Mouse (Mus musculus) adipocyte (in vitro differentiated cells): ENCODE results near the gene Nlrc5.
"Not testable (repeated sequence)": the region's sequence is repeated elsewhere in the genome, so short reads cannot be mapped to it uniquely, and the experiment has no call there.

Source experiments
- DNase-seq: peaks from one replicate; pipeline ENCODE4 v3.0.0-alpha.2; 2016; ENCODE audit warnings: low spot score

Nlrc5 gene

DNA sequence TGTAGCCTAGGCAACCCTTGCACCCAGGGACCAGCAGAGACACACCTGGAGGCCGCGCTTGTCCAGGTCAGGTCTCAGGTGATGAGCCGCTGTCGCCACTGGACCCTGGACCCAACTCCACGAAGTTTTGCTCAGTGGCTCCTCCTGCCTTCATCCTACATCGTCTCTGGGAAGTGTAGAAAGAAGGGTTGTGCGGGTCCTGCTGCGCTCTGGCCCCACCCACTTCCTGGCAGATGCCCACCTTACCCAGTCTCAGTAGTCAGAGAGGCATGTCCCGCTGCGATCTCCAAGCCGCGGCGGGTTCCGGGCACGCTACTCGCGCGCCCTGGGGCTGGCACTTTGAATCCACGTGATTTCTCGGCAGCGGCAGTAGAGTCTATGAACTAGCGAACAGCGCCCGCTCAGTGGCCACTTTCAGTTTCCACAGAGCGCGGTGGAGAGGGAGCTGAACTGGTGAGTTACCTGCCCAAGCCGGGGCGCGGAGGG is at the start of gene Nlrc5:
TSS of gene Nlrc5 (plus strand) at position 376 of the 486 bp plus-strand sequence.
- DNase-seq: peak; percentile 64

GRCm38 (mm10) chr8:94385506-94386213 is 48.5 kb upstream of the Nlrc5 start:
- DNase-seq: no peak

DNA sequence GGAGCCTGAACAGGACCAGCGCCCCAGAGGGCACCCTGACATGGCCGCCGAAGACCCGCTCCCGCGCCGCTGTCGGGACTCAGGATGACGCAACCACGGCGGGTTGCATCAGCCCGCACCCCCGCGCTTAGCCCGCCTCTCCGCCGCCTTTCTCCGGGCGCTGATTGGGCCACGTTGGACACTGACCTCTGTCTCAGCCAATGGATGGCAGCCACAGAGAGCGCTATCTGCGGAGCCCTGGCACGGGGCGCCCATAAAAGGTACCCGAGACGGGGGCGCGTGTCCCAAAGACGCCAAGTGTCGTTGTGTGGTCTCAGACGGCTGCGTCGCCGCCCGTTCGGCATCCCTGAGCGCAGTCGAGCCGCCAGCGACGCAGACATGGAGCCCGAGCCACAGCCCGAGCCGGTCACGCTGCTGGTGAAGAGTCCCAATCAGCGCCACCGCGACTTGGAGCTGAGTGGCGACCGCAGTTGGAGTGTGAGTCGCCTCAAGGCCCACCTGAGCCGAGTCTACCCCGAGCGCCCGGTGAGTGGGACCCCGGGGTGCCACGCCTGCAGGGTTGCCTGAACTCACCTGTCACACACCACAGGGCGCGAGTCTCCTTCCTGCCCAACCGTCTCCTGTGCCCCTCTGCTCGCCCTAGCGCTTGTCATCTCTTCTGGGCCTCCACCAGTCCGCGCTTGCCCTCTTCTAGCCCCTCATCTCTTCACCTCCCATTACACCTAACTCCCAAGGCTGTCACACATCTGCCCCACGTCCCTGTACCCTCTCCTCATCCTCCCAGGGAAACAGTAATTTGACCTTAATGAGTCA is 47.7 kb upstream of the Nlrc5 start, which contains the start of gene Herpud1:
TSS of gene Herpud1 (plus strand) at position 225 of the 813 bp plus-strand sequence.
- DNase-seq: peak; percentile 94

DNA sequence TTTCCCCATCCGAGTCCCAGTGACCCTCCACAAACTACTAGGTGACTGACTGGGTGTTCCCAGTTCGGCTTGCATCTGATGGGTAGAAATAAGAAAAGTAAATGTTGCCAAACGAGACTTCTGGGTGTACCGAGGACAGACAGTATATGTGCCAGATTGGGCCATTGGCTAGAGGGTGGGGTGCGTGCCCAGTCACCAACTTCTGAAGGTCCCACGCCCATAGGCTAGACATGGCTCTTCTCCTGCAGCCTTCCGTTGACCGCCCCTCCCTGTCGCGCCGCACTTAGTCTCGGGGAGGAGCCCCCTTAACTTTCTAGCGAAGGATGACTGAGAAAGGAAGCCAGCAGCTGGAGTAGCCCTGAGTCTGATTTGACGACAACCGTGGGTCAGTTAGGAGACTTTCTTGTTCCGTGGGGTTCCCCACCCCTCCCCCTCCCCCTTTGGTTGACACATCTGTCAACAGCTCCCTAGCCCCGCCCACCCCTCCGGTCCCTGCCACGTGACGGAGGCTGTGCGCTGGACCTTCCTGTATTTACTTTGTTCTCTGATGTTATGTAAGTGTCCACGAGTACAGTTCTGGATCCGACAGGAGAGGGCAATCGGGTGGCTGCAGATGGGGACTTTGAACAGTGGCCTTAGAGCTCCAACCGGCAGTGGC is 47.0 kb upstream of the Nlrc5 start:
- DNase-seq: peak; percentile 92

GRCm38 (mm10) chr8:94387785-94388184 is 46.4 kb upstream of the Nlrc5 start:
- peak; percentile 25 for DNase-seq

GRCm38 (mm10) chr8:94389531-94389930 is 44.6 kb upstream of the Nlrc5 start:
- DNase-seq: no peak

GRCm38 (mm10) chr8:94390429-94390828 is 43.7 kb upstream of the Nlrc5 start:
- DNase-seq: no peak

DNA sequence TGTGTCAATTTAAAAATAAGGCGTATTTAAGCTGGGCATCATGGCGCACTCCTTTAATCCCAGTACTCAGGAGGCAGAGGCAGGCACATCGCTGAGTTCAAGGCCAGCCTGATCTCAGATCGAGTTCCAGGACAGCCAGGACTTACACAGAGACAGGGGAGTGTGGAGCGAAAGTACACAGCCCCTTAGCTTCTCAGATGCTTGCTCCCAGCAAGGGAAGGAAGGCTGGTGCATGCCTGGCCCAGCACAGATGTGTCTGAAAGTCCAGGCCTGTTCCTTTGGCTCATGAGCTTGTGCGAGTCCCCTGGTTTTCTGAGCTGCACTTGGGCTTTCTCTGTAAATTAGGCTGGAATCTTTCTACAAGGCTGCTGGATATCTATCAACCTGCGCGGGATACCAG is 43.2 kb upstream of the Nlrc5 start:
- no peak for DNase-seq

GRCm38 (mm10) chr8:94392147-94392546 is 42.0 kb upstream of the Nlrc5 start:
- peak; percentile 38 for DNase-seq

GRCm38 (mm10) chr8:94392648-94393047 is 41.5 kb upstream of the Nlrc5 start:
- DNase-seq: no peak

DNA sequence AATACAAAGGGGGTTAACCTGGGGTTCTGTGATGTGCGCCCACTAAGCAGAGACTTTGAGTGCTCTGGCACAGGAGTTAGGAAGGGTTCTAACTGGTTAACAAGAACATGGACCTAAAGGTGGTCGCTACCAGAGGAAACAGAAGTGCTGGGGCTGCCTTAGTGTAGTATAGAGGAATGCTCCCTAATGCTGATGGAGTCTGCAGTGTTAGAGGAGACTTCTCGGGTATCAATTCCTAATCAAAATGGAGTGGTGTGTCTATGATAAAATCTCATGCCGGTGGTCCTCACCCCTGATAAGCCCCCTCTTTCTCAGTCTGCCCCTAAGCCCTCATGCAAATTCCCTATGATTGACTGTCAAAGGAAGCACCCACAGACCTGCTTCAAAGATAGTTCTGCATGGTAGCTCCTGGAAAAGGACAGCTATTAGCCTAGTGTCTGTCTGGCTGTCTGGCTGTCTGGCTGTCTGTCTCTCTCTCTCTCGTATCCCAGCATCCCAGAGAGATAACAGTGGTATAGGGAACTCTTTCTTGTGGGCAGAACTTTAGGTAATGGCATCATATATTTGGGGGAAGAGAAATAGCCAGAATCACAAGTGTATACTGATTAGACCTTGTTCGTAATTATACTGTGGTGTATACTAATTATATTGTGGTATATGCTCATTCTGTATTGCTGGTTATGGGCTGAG is 38.2 kb upstream of the Nlrc5 start:
- no peak for DNase-seq

DNA sequence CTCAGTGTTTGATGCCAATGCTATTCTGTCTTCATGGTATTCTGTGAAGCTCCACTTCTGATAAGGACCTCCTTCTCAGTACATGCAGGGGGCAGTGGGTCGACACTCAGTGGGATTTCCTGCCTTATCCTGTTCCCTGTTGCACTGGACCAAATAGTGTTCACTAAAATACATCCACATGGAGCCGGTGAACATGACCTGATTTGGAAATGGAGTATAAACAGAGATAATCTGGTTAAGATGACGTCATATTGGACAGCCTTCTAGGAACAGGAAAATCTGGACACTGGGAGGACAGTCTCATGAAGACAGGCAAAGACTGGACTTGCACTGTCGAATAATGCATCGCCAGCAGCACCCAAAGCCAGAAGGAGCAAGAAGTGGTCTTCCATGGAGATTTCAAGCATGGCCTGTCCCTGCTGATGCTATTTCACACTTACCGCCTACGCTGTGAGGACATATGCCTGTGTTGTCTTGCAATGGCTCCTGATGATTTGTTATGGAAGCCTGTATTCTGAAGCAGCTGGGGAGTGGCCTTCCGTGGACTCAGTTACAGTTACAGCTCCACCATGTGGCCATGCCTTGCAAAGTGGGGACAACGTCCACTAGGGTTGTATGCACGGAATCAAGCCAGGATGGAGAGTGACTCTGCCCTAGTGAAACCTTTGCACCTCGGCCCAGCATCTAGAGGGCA is 37.0 kb upstream of the Nlrc5 start:
- DNase-seq: peak; percentile 46

- DNase-seq: no peak
Measured at GRCm38 (mm10) chr8:94398587-94398986, 35.6 kb upstream of the Nlrc5 start.

DNA sequence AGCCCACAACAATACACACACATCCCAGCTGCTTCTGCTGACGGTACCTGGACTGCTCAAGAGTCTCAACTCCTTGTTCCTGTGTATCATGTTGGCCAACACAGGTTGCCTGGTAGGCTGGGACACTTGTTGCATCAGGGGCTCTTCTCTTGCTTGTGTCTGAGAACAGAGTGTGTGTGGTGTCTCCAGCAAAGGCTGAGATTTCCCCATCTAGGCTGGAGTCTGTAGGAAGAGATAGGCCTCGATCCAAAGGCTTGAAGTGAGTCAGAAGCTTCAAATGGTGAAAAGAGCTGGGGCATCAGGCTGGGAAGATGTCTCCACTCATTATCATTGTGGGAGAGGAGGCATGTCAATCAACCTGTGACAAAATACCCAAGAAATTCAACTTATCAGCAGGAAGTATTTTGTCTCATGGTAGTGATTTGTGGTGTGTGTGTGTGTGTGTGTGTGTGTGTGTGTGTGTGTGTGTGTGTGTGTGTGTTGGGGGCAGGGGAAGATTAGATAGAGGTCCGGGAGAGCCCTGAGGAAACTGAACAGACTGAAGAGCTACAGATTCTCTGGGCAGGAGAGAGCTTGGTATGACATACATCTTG is 34.7 kb upstream of the Nlrc5 start:
- DNase-seq: no peak

- not testable (repeated sequence) for DNase-seq
Measured at GRCm38 (mm10) chr8:94399957-94400356, 34.2 kb upstream of the Nlrc5 start.

GRCm38 (mm10) chr8:94408443-94409080 is 25.6 kb upstream of the Nlrc5 start:
- DNase-seq: no peak

DNA sequence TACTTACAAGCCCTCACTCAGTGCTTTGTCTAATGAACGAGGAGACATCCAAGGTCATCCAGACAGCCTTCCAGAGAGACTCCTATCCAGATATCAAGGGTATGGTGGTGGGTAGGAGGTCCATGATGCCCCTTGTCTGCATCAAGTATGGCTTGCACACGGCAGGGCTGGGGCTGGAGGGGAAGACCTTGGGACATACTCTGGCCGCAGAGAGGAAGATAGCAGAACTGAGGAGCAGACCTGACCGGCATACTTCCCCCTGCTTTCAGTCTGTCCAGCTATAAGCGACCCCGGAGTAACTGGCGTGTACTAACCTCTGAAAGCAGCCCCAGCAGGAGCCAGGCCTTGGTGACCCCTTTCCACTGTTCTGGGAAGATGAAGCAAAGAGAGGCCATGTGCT is 24.6 kb upstream of the Nlrc5 start:
- no peak for DNase-seq

DNA sequence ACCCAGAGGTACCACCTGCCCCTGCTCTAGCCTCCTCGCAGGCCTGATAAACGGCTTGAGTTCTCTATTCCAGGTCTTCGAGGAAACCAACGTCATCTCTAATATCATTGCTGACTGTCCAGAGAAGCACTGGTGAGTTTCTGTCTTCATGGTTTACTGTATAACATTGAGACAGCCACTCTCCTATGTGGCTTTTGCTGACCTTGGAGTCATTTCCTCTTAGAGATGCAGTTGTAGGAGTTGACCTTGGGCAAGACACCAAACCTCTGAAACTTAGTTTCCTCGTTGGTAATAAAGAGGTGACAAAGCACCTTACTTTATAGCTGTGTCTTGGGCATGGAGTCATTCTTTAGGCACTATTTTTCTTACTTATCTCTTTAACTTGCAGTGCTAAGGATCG is 21.6 kb upstream of the Nlrc5 start:
- no peak for DNase-seq

- no peak for DNase-seq
Measured at GRCm38 (mm10) chr8:94413509-94413908, 20.6 kb upstream of the Nlrc5 start.

GRCm38 (mm10) chr8:94415218-94415617 is 18.9 kb upstream of the Nlrc5 start:
- DNase-seq: no peak
